Mouse (Mus musculus) lung, adult 2 months (tissue): Measurements from ENCODE around the gene Muc13.

Source experiments
- CTCF ChIP-seq: fragments of 200-500 bp; IDR thresholded peaks from 2 replicates; pipeline ENCODE4 v1.5.1; 2011; ENCODE audit warnings: mild to moderate bottlenecking, low read length, control low read depth; ENCODE audit not compliant: insufficient read depth
- POLR2A ChIP-seq: fragments of 200-500 bp; IDR thresholded peaks from 2 replicates; pipeline ENCODE4 v1.6.1; 2011; ENCODE audit warnings: low read depth, mild to moderate bottlenecking, control low read depth, low read length, borderline replicate concordance; ENCODE audit errors: extremely low read depth

GRCm38 (mm10) chr16:33755961-33756360 is 37.9 kb upstream of the Muc13 start:
- TF ChIP-seq POLR2A, result no peak
- no peak for TF ChIP-seq CTCF
